Mouse (Mus musculus): ENCODE measurements around the gene Bud31.

GRCm38 (mm10) chr5:145113416-145113815, 26.7 kb upstream of the Bud31 start:
- TF ChIP-seq CTCF (IDR thresholded peaks at IDR 0.05; ENCODE audit: low read depth) (no peak), EP300 (optimal IDR thresholded peaks at IDR 0.05) (no peak)

Measured in stomach, postnatal 0 days (tissue).